Mouse (Mus musculus): ENCODE measurements around the gene Lacc1.
"Not testable (repeated sequence)": the region's sequence is repeated elsewhere in the genome, so short reads cannot be mapped to it uniquely, and the experiment has no call there.

Gene Lacc1

DNA sequence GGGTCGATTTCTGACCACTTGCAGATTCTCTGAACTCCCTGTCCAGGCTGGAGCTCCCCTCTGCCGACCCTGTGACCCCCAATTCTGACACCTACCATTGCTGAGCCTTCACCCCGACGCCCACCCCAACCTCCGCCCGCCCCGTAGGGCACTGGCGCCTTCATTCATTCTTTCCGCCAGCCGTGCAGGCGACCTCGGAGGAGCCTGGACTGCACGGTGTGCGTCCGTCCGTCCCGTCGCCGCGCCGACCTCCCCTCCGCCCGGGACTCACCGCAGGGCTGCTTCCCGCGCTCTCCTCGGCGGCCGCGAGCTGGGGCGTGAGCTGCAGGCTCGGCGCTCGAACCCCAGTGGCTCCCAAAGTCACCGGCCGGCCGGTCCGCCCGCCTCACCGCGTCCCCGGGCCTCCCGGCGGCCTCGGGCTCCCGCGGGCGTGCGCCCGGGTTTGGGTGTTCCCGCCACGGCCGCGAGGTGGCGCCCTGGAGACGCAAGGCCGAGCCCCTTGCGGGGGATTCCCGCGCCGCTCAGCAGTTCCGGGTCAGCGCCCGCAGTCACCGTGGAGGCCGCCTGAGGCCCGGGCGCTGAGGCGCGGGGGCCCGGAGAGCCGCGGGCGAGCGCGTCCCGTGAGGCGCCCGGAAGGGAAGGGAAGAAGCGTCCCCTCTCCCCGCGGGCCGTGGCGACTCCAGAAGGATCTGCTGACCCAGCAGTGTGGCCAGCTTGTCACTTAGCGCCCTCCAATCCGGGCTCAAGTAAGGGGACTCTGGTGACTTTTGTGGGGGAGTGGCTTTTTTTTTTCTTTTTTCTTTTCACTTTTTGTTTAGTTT is at the start of gene Lacc1, which contains the start of gene Ccdc122:
Gene Lacc1 (minus strand): TSS at position 679 of the 821 bp plus-strand sequence.
Gene Ccdc122 (plus strand): TSS at position 547 of the 821 bp plus-strand sequence.
- DNase-seq (ENCODE audit: low spot score): peak; percentile 81

DNA sequence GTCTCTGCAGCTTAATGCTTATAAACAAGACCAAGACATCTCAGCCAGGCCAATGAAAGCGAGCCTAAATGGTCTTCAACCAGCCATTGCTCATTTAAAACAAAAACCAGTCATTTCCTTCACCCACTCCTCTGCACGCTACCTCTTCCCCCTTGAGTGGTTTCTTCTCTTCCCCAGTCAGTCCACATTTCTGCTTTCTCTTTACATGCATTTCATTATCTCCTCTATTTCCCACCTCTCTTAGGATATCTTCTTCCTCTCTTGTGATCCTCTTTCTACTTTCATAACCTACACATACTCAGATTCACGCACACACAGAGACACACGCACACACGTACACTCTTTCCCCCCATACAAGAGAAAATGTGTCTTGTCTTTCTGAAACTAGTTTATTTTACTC is 44.5 kb upstream of the Lacc1 start:
- DNase-seq (ENCODE audit: low spot score): no peak

DNA sequence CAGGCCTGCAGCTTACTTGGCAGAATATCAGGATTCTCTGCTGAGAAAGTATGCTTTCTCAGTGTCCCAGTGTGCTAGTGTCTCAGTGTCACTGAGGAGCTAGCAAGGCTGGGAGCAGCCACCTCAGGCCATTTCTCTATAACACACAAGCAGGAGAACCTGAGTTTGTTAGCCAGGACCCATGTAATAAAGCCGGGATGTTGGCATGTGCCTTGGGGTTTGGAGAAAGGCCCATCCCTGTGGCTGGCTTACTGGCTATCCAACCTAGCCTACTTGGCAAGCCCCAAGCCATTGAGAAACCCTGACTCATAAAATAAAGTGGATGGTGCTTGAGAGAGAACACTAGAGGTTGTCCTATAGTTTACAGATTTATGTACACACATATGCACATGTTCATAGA is 32.7 kb upstream of the Lacc1 start:
- no peak for DNase-seq (ENCODE audit: low spot score)

DNA sequence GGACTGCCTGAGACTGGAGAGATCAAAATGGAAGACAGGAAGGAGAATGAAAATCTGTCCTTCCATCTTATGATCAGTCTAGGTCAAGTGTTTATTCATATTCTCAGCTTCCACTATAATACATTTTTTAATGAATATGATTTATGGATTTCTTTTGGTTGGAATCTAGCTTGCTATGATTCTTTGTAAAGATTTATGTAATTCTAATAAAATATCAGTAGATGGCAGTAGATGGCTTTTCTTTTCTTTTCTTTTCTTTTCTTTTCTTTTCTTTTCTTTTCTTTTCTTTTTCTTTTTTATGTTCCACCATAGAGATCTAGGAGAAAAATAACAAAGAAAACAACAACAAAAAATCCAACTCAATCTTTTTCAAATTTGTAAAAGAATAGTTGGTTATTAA is 16.6 kb upstream of the Lacc1 start:
- no peak for DNase-seq (ENCODE audit: low spot score)

DNA sequence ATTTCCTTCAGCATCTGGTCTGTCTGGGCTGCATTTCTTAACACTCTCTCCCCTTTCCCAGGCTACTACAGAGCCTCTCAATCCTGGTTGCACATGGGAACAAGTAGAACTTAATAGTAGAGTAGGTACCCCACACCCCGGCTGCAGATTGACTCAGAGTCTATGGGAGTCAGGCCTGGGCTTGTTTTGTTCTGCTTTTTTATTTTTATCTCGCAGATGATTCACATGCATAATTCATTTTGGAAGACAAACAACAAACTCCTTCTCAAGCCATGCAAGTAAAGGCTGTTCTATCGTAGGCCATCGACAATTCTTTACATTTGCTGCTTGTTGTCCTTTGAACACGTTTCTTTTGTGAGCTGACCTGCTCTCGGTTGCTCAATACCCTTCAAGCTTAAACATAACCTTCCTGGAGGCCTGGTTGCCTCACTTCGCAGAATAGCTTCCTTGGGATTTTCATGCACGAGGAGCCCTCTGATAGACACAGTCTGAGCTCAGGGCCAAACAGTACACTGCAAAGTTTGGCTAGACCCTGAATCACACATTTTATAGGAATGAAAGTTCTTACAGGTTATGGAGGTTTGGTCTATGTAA is 1.2 kb upstream of the Lacc1 start:
- DNase-seq (ENCODE audit: low spot score): no peak

DNA sequence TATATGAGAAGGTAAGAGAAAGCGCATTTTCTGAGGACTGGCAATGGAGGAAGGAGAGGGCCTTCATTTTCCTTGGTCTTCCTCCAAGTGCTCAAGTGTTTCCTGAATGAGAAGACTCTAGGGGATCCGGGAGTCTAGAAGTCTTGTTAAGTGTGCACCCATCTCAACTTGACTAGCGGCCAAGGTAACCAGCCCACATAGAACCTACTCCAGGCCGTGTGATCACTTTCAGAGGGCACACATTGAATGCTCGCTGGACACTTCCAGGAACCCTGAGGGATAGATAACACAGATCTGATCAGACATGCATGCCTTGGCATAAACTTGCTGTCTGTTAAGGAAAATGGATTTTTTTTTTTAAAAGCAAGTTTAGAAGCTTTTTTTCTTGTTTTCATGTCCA is 626 bp upstream of the Lacc1 start:
- DNase-seq (ENCODE audit: low spot score): no peak

DNA sequence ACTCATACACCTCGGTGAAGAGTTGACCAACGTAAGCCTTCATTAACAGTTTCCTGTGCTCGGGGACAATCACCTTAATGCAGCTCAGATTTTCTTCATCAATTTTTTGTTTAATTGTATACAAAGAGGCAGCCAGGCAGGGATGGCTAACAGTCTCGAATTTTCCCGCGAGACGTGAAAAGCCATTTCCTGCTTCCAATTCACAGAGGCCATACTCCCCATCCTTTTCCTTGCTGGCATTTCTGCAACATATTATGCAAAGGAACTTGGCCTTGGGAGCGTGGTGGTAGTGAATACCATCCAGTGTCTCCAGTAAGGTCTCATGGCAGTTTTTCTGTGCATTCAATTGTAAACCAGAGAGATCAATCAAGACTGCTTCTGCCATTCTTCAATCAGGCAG is 1.7 kb downstream of the Lacc1 start:
- no peak for DNase-seq (ENCODE audit: low spot score)

DNA sequence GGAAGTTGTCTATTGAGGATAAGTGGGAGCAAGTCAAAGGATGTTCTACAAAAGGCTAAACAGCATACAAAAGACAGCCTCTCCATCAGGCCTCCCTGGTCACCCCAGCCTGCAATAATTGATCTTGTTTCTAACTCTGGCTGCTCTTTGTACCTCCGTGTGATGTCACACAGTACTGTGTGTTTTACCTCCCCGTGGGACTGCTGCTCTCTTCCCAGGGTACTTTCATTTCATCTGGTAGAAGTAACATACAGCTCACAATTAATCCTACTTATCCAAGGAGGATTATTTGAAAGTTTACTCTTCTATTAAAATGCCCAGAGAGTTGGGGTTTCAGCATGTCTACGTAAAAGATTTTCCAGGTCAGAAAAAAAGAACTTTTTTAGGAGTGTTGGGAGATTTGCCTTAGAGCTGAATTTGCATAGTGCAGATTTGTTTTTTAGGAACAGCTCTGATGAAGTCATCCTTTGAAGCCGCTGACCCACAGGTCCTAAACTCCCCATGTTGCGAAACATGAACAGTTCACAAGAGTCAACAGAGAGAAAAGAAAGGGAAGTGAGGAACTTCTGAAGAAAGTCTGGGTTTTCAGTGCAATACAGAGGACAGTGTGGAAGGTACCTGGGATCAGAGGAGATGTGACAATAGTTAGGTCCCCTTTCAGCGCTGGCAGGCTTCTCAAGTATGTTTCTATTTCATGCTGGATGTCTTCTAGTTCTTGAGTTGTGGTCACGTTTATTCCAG is 2.4 kb downstream of the Lacc1 start:
- DNase-seq (ENCODE audit: low spot score): peak; percentile 50

DNA sequence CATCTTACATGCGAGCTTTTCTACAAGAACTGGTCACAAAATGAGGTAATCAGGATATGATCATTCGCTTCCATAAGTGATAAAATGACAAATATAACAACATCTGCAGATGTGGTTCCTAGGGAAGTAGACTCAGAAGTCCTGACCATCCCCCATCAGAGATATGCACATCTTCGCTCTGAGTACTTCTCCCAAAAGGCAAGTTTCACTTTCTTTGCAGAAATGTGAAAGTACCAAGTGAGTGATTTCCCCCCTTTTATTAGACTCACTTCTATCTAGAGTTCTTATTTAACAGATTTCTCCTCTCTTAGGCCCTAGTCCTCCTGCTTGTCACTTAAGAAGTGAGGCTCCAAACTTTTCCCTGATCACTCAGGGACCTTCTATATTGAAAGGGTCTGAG is 3.3 kb downstream of the Lacc1 start:
- DNase-seq (ENCODE audit: low spot score): no peak

DNA sequence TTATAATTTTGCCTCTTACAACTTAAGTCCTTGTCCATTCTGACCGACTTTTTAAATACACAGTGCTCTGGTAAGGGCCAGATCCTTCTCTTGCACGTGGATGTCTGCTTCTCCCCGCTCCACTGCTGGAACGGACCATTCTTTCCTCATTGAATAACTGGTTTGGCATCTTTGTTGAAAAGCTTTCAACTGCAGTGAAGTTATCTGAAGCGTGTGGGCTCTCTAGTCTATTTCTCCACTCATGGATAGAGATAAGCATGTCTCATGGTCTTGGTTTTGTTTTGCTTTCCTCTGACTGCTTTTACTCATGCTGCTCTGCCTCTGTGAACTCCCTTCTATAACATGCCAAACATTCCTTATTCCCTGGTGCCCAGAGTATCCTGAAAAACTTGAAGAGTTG is 4.3 kb downstream of the Lacc1 start:
- peak; percentile 54 for DNase-seq (ENCODE audit: low spot score)

DNA sequence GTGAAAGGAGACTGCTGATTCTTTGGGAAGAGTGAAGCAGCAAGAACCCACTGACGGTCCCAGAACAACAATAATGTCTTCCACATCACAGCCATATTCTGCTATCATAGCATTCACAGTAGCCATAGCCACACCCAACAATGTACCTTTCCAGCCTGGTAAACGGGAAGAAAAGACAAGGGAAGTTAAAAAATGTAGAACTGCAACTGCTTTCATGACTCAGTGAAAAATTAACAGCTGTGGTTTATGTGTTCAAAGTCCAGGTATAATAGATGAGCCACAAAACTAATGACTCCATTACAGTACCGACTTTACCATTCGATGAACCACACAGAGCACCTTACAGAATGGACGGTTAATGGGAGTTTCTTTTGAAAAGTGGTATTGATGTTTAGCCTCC is 5.9 kb downstream of the Lacc1 start:
- DNase-seq (ENCODE audit: low spot score): no peak

DNA sequence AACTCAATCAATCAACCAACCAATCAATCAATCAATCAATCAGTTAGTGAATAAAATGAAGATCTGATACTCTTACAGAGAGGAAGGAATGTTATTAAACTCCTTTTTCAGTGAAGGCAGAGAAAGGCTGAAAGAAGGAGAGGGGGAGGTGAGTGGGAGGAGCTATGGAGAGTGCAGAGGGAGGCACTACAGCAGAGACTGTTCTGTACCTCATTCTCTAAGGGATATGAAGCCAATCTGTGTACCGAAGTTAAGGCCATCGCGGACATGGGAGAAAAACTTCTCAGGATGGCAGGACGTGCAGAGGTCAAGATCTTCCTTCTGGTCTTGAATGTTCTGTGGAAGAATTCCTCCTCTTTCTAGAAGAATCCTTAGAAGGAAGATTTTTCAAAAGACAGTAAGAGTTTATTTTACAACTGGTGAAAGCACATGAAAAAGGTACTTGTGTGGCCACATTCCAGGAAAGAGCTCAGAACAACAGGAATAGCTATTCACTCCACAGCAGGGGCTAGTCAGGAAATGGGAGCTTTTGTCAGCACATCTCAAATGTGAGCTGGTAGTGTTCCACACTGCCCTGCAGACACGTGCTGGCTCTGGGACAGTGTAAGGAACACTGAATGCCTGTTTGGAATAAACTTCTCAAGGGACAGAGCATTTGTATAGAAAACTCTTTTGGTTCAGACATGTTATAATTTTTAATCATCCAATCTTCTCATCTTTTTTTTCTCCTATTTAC is 7.2 kb downstream of the Lacc1 start:
- no peak for DNase-seq (ENCODE audit: low spot score)

DNA sequence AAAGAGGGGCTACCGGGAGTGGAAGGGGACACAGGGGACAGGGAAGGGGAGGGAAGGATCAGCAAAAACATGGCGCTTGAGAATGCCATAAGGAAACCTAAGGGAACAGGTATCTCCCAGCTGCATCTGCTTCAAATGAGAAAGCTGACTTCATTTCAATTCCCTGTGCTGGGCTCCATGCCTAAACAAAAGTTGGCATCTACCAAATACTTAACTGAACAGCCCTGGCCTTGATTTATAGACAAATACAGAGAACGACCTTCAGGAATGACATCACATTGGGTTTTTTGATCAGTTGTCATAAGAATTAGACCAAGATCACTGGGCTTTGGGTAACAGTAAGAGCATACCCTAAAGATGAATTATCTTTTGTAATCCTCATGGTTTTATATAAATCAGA is 12.2 kb downstream of the Lacc1 start:
- no peak for DNase-seq (ENCODE audit: low spot score)

DNA sequence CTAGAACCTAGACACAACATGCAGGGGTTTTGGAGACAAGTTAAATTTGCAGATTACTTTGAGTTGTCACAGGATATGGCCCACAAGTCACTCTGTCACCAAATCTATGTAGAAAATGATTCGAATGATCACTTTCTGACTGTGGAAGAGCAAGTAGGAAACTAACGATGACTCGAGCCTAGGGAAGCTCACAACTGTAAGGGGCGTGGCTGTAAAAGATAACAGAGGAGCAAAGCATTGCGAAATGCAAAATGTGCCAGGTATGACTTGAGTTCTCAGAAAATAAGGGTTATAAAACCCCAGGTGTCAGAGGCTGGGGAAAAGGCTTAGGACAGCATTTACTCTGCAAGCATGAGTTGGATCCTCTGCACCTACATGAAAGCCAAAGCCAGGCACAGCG is 19.5 kb downstream of the Lacc1 start:
- DNase-seq (ENCODE audit: low spot score): no peak

DNA sequence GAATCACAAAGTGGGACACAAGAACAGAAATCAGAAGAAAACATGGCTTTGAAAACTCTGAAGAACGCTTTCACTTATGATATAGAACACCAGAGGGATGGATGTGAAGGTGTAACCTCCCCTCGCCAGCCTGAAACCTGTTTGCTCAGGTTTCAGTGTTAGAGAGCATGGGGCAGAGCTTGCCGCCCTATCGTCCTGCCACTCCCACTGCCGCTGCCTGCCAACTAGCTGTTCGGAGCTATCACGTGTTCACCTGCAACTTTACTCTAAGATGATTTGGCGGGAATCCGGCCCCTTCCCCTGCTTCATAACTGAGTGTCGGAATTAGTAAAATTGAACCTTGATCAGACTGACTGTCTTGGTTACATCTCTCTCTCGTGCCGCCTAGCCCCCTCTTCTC is 19.9 kb downstream of the Lacc1 start:
- DNase-seq (ENCODE audit: low spot score): not testable (repeated sequence)

DNA sequence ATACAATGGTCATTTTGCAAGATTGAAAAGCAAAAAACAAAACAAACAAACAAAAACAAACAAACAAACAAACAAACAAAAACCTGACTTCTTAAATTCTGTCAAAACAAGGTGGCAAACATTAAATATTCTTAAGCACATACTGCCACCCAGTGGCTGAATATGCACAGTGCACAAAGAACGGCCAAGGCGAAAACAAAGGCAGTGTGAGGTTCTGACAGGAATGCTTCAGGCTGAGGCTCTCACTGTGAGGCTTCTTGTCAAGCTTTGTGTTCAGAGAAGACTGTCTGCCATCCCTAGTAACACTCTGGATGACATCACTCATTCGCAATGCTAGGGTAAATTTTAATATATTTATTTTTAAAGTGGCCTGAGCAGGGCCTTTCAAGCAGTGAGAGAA is 24.9 kb downstream of the Lacc1 start:
- peak; percentile 64 for DNase-seq (ENCODE audit: low spot score)

DNA sequence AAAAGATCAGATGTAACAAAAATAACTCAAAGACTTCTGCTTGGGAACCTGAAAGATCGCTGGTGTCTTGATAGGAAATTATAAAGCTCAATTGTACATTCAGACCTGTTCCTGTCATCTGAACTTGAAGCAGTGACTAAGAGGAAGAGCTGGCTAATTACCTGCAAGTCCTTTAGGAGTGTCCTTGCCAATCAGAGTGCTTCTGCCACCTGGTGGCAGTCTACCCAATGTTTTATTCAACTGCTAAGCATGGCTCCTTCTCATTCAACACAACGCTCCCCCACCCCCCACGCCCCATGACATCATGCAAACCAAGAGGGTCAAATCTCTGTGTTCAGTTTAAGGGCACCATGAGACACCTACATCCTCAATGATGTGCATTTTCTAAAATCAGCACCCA is 28.5 kb downstream of the Lacc1 start:
- DNase-seq (ENCODE audit: low spot score): peak; percentile 82

DNA sequence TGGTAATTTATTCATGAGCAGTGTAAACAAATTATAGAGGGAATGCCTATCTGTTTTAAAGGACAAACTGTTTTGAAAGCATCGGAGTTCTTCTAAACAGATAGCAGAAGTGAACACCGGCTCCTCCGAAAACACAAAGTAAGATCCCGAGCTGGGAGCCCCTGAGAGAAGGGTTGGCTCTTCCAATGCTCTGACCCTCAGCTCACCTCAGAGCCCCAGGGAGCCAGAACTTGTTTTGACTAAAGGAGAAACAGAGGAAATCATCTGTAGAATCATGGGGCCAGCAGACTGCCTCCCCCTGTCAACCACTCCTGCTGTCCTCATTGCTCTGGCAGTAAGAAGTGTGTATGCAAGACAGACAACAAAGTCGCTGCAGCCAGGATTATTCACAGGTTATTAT is 31.1 kb downstream of the Lacc1 start:
- DNase-seq (ENCODE audit: low spot score): no peak

DNA sequence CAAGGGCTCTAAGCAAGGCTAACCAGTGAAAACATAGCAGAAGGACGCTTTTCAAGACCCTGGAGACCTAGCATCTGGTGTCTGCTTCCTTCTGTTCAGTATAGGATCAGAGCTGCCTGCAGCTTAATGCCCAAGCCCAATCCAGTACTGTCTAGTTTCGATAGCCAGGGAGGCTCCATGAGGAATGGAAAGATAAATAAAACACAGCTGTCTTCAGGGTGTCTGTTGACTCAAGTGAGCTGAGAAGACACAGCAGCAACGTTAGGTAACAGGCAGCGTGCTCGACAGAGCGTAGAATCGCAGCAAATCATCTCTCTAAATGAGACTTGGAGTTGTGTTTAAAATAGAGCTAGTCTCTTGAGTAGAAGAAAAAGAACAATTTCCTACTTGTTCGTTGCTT is 32.0 kb downstream of the Lacc1 start:
- peak; percentile 14 for DNase-seq (ENCODE audit: low spot score)

DNA sequence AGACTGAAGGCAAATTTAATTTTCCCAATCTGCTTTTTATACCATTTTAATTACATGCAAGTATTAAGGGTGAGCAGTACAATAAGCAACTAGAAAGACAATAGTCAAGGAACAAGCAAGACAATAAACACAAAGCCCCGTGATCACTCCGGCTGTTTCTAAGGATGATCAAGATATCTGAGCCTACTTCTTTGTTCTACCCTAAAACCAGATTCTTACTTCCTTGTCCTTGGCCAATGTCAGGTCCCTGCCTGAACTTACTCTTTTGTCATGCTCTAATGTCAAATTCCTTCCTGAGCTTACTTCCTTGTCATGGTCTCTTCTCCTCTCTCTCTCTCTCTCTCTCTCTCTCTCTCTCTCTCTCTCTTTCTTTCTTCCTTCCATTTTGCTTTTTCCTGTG is 46.4 kb downstream of the Lacc1 start:
- not testable (repeated sequence) for DNase-seq (ENCODE audit: low spot score)

DNA sequence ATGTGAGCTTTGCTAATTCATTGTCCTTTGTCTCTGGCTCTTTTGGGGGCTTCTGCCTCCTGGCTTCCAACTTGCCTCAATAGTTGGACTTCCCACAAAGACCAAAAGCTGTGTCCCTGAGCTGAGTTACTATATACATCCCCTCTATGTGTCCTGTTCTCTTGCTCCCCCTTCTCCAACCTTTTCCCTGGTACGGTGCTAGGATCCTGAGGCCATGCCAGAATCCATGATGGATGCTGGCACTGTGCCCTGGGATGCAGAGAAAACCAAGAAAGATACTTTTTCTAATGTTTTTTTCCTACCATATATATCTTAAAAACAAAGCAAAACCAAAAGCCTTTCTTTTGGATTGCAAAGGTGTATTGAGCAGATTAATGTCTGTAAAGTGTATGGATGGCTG is 54.9 kb downstream of the Lacc1 start:
- DNase-seq (ENCODE audit: low spot score): no peak

DNA sequence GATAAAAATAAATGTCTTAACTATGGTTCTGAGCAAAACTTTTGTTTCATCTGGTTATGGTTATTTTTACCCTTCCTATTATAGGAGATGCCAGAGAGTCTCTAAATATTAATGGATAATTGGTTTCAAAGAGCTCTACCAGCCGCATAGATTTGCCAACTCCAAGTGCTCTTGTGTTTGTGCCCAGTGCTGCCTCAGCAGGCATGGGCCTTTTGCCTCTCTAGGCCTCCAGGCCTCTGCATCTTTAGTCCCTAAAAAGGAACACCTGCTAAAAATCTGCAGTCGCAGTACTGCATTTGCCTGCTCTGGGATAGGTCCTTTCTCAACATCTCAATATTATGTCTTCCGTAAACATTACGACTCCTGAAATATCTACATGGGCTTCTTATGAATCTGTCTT is 55.5 kb downstream of the Lacc1 start:
- no peak for DNase-seq (ENCODE audit: low spot score)
